Mouse (Mus musculus): ENCODE results near the gene Epha8.

Gene Epha8

GRCm38 (mm10) chr4:136956751-136957446 is at the start of gene Epha8:
Gene Epha8, minus strand, starts transcription at chr4:136956816.
- DNase-seq: no peak

- peak; percentile 50 to 68 for DNase-seq
Measured at GRCm38 (mm10) chr4:137001825-137002224, 45.2 kb upstream of the Epha8 start.

GRCm38 (mm10) chr4:137001020-137001419 is 44.4 kb upstream of the Epha8 start:
- DNase-seq: no peak

DNA sequence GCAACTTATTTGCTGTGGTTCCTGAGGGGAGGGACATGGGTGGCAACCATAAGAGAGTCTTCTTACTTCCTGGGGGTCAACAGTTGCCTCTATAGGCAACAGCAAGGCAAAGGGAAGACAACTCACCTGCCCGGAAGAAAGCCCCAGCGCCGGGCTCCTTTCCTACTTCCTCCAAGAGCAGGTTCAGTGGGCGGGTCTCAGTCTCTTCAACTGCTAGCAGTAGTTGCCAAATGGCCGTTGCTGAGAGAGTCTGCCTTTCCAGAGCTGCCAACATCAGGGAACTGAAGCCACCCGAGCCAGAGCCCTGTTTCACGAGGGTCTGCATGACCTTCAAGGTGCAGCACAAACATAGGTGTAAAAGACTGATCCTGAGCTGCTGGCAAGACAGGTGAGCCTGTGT is 41.8 kb upstream of the Epha8 start:
- DNase-seq: no peak

- no peak for DNase-seq
Measured at GRCm38 (mm10) chr4:136997723-136998345, 41.2 kb upstream of the Epha8 start.

DNA sequence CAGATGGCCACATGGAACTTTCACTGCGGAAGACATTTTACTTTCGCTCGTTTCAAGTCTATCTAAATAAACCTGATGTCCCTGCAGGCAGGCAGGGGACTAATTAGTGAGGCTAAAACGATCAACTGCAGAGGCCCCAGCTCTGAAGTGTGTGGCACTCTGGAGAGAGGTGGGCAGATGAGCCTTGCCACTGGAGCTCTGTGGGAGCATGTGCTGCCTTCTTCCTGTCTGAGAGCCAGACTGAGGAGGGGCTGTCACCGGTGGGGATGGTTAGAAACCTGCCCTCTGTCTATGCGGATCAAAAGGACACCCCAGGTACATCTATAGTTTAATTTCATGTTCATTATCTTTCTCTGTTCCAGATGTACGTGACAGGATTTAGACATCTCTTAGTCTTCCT is 40.3 kb upstream of the Epha8 start:
- DNase-seq: no peak

GRCm38 (mm10) chr4:136995361-136995760 is 38.7 kb upstream of the Epha8 start:
- DNase-seq: no peak

GRCm38 (mm10) chr4:136981993-136982695 is 25.5 kb upstream of the Epha8 start:
- no peak for DNase-seq

DNA sequence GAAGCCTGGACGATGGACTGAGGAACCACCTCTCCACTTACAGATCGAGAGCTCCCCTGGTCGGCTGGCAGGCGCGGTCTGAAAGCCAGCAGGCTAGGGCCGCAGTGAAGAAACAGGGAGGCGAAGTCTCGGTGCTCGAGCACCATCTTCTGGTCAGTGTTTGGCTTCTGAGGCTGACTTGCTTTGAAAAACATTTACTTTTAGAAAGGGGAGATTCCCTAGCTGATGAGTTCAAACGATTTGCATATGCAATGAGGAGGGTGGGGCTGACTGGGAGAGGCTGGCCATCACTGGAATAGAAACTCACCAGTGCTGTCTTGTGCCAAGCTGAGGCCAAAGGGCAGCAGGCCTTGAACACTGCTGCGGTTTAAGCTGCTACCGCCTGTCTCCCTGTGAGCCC is 24.7 kb upstream of the Epha8 start:
- peak; percentile 84 to 89 for DNase-seq

GRCm38 (mm10) chr4:136980921-136981320 is 24.3 kb upstream of the Epha8 start:
- DNase-seq: peak in 1 of 2 experiments; percentile 28

DNA sequence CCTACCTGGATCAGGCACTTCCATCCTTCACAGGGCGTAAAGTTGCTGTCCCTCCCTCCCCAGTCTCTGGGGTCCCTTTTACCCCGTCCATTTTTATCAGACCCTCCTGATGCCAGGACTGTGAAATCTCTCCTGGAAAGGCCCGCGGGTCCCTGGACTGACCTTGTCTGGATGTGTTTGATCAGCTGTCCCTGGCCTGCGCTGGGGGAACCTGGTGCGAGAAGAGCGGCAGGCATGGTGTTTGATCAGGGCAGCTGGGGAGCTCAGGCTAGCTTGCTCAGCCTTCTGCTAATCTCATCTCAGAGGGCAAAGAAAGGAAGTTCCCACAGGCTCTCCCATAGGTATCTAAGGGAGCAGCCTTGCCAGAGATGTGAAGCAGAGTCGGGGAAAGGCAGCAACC is 20.6 kb upstream of the Epha8 start:
- DNase-seq: no peak

GRCm38 (mm10) chr4:136970939-136971338 is 14.3 kb upstream of the Epha8 start:
- peak; percentile 21 to 70 for DNase-seq

GRCm38 (mm10) chr4:136969503-136970276 is 13.1 kb upstream of the Epha8 start:
- no peak for DNase-seq

- no peak for DNase-seq
Measured at GRCm38 (mm10) chr4:136969096-136969495, 12.5 kb upstream of the Epha8 start.

- DNase-seq: no peak
Measured at GRCm38 (mm10) chr4:136967511-136967910, 10.9 kb upstream of the Epha8 start.

DNA sequence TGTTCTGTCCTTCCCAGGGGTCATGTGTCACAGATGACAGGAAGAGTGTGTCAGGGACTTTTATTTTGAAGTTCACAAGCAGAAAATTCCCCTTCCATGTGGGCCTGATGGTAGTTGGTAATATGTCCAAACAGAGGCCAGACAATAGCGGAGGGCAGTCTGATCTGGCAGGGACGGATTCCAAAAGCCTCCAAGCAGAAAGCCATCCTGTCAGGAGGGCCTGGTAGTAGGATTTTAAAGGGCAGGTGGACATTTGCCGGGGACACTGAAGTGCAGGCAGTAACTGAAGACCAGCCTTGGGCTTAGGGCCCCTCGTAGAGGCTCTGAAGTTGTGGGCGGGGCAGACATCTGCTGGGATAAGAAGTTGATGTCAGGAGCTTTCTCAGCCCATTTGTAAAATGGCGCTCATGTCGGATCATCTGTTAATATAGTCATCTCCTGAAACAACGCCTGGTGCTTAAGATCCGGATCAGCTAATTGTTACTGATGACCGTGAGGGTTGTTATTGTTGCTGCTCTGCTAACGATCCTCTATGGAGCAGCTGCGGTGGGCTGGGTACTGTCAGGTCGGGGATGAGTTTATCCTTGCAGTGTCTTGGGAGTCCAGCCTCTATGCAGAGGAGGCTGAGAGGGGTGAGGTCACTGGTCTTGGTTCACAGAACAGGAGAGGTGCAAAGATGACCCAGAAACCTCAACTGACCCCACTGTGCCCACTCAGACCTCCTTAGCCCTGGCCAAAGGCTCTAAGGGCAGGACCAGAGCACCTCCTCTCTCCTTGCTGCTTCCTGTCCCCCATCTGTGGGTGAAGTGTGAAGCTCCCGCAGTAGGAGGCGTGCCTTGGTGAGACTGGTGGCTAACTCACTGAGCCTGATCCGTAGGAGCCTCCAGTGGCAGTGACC is 10.1 kb upstream of the Epha8 start:
- no peak for DNase-seq

DNA sequence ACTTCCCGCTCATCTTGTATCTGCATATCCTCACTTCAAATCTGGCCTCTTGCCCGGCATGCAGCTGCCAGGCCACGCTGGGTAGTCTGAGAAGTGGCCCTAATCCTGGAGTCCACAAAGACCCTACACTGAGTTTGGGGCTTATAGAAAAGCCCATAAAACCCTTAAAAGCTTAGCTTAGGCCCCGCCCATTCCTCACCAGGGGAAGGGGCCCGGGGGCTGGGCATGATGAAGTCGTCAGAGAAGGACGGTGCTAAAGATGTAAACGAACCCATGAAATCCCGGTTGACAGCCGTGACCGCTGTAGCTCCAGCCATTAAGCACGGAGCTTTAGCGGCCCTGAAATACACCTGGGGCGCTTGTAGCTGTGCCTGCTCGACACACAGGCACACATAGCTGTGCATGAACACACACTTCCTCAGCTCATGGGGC is 8.4 kb upstream of the Epha8 start:
- no peak for DNase-seq

DNA sequence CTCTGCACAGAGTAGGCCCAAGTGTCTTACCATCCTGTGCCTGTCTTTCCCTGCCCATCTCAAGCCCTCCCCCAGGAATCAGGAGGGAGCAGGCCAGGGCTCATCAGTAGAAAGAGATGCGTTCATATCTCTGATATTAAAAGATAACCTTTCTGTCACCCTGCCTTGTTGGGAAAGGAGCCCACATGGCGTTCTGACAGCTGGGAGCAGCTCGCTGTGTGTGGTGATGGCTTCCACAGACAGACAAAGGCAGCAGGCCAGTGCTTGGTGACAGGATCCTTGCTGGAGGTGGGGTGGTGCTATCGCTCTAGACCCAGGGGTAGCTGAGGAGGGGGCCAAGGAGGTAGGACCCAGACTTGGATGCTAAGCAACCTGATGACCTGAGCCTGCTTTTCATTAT is 5.8 kb upstream of the Epha8 start:
- no peak for DNase-seq

DNA sequence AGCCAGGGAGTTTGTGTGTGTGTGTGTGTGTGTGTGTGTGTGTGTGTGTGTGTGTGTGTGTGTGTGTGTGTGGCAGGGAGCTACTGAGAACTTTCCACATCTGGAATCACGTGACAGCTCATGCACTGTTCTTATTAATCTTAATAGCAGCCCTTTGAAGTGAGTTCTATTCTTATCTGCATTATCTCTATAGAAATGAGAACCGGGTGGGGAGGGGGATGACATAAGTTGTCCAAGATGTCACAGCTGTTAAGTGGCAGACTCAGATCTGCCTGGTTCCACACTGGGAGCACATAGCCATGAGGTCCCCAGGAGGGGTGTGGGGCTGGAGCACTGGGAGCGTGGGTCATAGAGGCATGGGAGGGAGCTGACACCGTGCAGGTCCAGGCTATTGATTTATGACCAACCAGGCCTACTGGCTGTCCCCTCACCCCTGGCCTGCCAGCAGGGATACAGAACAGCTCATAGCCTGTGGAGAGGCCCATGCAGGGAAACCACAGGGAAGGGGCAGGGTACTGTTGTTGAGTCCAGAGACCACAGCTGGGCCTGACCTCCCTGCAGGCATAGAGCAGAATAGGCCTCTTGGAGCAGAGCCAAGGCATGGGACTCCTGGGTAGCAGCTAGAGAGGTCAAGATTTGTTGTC is 5.1 kb upstream of the Epha8 start:
- DNase-seq: peak; percentile 42 to 48

DNA sequence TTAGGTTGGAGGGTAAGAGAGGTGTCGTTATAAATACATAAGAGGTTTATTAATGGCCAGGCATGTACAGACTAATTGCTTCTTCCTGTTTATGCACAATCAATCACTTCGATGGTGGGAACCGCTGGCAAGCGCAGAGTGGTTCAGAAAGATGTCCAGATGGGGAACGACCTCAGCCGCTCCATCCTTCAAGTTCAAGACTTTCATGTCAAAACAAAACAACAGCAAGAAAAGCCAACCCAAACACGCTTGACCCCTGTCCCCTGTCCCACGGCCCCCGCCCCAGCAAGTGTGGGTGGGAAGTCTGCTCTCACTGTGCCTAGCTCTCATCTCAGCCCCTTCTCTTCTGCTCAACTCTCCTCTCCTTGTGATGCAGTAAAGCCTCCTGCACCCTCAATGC is 4.0 kb upstream of the Epha8 start:
- DNase-seq: no peak

DNA sequence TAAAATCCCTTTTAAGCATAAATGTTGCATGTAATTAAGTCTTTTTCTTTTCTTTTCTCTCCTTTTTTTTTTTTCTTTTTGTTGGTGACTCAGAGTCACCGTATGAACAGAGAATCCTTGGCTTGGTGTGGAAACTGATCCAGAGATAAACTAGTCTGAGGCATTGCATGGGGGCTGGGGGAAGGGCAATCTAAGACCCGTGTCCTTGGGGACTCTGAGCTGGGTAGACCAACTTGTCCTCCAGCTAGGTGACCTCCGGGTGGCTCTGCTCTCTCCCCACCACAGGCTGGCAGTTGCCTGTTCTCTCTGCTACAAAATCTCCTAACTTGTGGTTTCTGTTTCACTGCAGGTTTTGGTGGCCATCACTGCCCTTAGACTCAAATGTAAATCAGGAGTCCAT is 3.5 kb upstream of the Epha8 start:
- DNase-seq: no peak

GRCm38 (mm10) chr4:136954562-136954961 is 2.1 kb downstream of the Epha8 start:
- DNase-seq: no peak
